Mouse (Mus musculus): Measurements from ENCODE around the gene Med20. TPM values are rescaled to one million over a fixed set of nuclear protein-coding genes. Genes with fewer than 3 reads are reported as not detected.
A peak's percentile ranks its signal among the peaks of the same experiment; 100 is the strongest.

Gene Med20
- polyA plus RNA-seq, 1 experiment from 2014 or later: 23.8 TPM

DNA sequence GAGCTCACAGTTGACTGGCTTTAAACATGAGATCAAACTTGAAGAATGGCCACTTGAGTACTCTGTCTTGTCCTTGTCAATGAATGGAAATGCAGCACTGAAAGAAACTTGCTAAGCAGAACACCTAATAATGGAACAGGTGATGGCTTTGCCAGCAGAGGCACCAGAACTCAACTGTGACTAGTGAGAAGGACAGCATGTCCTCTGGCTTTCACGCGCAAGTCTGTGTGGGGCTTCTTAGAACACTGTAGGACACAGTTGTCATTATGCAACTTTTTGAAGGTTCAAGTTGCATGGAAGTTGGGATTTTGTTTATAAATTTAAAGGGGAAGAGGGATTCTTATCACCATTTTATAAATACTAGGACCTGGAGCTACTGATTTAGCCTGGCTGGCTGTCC is 13.7 kb downstream of the Med20 start:
- no peak overlapping the region for H3K4me2 ChIP-seq (replicated peaks; ENCODE audit: low read depth)
- DNase-seq (ENCODE audit: low spot score): no peak
- peaks cover 22% of the 10 kb centered on the region for H3K36me3 ChIP-seq (ENCODE audit: control insufficient read depth, insufficient read depth, low read length)
- ATAC-seq (ENCODE audit: low FRiP score, low TSS enrichment): no peak
- no peak for TF ChIP-seq CTCF (IDR thresholded peaks at IDR 0.05; ENCODE audit: low read depth)
- TF ChIP-seq EP300 (optimal IDR thresholded peaks at IDR 0.05): no peak
- no peaks in the 10 kb centered on the region for H3K9me3 ChIP-seq (ENCODE audit: control insufficient read depth, low read length)
- no peaks in the 10 kb centered on the region for H3K27me3 ChIP-seq (ENCODE audit: control insufficient read depth, insufficient read depth, low read length)
- WGBS: 97% methylated on average over 2 of the region's 2 CpGs
- no peak overlapping the region for H3K27ac ChIP-seq (replicated peaks)
- no peak overlapping the region for H3K4me3 ChIP-seq (ENCODE audit: low read depth, low read length)
- no peak overlapping the region for H3K9ac ChIP-seq (ENCODE audit: low read length)
- no peaks in the 10 kb centered on the region for H3K4me1 ChIP-seq (replicated peaks; ENCODE audit: control insufficient read depth, insufficient read depth)

DNA sequence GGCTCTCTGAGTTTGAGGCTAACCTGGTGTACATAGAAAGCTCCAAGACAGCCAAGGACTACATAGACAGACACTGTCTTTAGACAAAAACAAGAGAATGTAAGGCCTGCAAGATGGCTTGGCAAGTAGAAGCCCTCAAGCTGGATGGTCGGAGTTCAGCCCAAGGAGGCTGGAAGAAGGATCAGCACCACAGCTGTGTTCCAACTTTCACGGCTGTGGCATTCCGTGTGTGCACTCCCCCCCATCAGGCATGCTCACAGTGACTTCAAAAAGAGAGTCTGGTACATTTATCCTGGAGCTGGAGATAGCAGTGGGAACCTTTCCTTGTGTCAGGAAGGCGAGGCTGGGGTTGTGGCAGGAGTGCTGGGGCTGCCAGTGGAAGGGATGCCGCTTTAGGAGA is 14.6 kb downstream of the Med20 start:
- H3K27me3 ChIP-seq (ENCODE audit: control insufficient read depth, insufficient read depth, low read length): no peaks in the 10 kb centered on the region
- H3K27ac ChIP-seq (replicated peaks): no peak overlapping the region
- WGBS: 81% methylated on average over 5 of the region's 5 CpGs
- H3K9me3 ChIP-seq (ENCODE audit: control insufficient read depth, low read length): no peaks in the 10 kb centered on the region
- TF ChIP-seq CTCF (IDR thresholded peaks at IDR 0.05; ENCODE audit: low read depth) (no peak), EP300 (optimal IDR thresholded peaks at IDR 0.05) (no peak)
- peaks cover 3% of the 10 kb centered on the region; the same call in 1 of the 2 replicates for H3K4me1 ChIP-seq (replicated peaks; ENCODE audit: control insufficient read depth, insufficient read depth)
- H3K4me3 ChIP-seq (ENCODE audit: low read depth, low read length): no peak overlapping the region
- no peak for DNase-seq (ENCODE audit: low spot score)
- no peak for ATAC-seq (ENCODE audit: low FRiP score, low TSS enrichment)
- H3K9ac ChIP-seq (ENCODE audit: low read length): no peak overlapping the region
- peaks cover 22% of the 10 kb centered on the region for H3K36me3 ChIP-seq (ENCODE audit: control insufficient read depth, insufficient read depth, low read length)
- H3K4me2 ChIP-seq (replicated peaks; ENCODE audit: low read depth): no peak overlapping the region

DNA sequence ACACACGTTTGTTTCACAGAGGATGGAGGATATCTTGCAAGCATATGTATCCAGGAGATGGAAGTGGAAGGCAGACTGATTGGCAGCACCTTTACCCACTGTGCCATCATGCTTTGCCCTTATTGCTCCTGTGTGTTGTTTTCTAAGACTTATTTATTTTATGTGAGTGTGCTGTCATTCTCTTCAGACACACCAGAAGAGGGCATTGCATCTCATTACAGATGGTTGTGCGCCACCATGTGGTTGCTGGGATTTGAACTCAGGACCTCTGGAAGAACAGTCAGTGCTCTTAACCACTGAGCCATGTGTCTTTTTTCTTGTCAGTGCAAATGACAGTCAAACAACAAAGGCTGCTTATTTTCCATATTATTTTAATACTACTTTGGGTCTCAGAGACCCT is 16.4 kb downstream of the Med20 start:
- no peaks in the 10 kb centered on the region for H3K9me3 ChIP-seq (ENCODE audit: control insufficient read depth, low read length)
- no peak overlapping the region; the same call in 1 of the 2 replicates for H3K27ac ChIP-seq (replicated peaks)
- H3K4me3 ChIP-seq (ENCODE audit: low read depth, low read length): no peak overlapping the region
- H3K9ac ChIP-seq (ENCODE audit: low read length): no peak overlapping the region
- H3K27me3 ChIP-seq (ENCODE audit: control insufficient read depth, insufficient read depth, low read length): no peaks in the 10 kb centered on the region
- no peak for TF ChIP-seq EP300 (optimal IDR thresholded peaks at IDR 0.05)
- peak; percentile 46 for TF ChIP-seq CTCF (IDR thresholded peaks at IDR 0.05; ENCODE audit: low read depth)
- no peak overlapping the region for H3K4me2 ChIP-seq (replicated peaks; ENCODE audit: low read depth)
- no peak for DNase-seq (ENCODE audit: low spot score)
- peaks cover 3% of the 10 kb centered on the region; the same call in 1 of the 2 replicates for H3K4me1 ChIP-seq (replicated peaks; ENCODE audit: control insufficient read depth, insufficient read depth)
- WGBS: 69% methylated on average over 2 of the region's 2 CpGs
- peaks cover 15% of the 10 kb centered on the region; the same call in 1 of the 2 replicates for H3K36me3 ChIP-seq (ENCODE audit: control insufficient read depth, insufficient read depth, low read length)
- no peak for ATAC-seq (ENCODE audit: low FRiP score, low TSS enrichment)

DNA sequence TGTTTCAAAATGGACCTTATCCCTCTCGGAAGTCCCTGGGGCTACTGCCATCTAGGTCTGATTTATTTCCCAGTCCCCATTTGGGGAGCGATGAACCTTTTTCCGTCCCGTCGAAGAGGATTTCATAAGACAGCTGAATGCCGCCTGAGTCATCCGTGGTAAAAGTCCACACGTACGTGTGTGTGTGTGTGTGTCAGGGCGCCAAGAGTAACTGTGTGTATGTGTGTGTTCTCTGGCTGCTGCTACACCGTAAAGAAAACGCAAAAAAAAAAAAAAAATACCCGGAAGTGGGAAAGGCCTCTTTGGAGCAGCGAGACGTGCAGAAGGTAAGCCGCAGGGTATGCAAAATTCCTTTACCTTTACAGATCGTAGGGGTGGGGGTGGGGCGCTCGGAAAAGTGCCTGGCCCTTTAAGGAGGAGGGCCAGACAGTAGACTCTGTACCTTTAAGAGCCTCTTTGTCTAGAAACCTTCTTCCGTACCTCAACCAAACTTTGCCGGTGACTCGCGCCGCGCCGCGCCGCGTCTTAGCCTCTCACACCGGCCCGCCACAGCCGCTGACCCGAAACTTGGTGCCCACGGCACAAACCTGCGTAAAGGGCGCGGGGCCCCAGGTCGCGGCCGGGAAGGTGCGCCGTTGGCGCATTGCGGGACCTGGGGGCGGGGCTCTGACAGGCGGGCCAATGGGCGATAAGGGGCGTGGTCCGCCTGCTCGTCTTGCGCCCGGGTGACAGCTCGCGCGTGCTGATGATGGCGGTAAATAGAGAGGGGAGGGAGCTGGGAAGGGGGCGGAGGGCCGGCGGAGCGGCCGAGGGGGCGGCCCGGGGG is 17.7 kb downstream of the Med20 start:
- TF ChIP-seq CTCF (IDR thresholded peaks at IDR 0.05; ENCODE audit: low read depth) (no peak), EP300 (optimal IDR thresholded peaks at IDR 0.05) (peak; percentile 34)
- Histone ChIP-seq H3K4me1 (replicated peaks; ENCODE audit: control insufficient read depth, insufficient read depth) (peaks cover 3% of the 10 kb centered on the region; the same call in 1 of the 2 replicates), H3K27me3 (ENCODE audit: control insufficient read depth, insufficient read depth, low read length) (no peaks in the 10 kb centered on the region), H3K36me3 (ENCODE audit: control insufficient read depth, insufficient read depth, low read length) (peaks cover 9% of the 10 kb centered on the region; the same call in 1 of the 2 replicates), H3K4me2 (replicated peaks; ENCODE audit: low read depth) (peak overlapping the region; percentile 98), H3K4me3 (ENCODE audit: low read depth, low read length) (peak overlapping the region; percentile 79), H3K9ac (ENCODE audit: low read length) (peak overlapping the region; percentile 68), H3K27ac (replicated peaks) (peak overlapping the region; percentile 93), H3K9me3 (ENCODE audit: control insufficient read depth, low read length) (no peaks in the 10 kb centered on the region)
- DNase-seq (ENCODE audit: low spot score): peak; percentile 97
- WGBS: under 1% methylated on average over 60 of the region's 63 CpGs
- peak; percentile 93 for ATAC-seq (ENCODE audit: low FRiP score, low TSS enrichment)

DNA sequence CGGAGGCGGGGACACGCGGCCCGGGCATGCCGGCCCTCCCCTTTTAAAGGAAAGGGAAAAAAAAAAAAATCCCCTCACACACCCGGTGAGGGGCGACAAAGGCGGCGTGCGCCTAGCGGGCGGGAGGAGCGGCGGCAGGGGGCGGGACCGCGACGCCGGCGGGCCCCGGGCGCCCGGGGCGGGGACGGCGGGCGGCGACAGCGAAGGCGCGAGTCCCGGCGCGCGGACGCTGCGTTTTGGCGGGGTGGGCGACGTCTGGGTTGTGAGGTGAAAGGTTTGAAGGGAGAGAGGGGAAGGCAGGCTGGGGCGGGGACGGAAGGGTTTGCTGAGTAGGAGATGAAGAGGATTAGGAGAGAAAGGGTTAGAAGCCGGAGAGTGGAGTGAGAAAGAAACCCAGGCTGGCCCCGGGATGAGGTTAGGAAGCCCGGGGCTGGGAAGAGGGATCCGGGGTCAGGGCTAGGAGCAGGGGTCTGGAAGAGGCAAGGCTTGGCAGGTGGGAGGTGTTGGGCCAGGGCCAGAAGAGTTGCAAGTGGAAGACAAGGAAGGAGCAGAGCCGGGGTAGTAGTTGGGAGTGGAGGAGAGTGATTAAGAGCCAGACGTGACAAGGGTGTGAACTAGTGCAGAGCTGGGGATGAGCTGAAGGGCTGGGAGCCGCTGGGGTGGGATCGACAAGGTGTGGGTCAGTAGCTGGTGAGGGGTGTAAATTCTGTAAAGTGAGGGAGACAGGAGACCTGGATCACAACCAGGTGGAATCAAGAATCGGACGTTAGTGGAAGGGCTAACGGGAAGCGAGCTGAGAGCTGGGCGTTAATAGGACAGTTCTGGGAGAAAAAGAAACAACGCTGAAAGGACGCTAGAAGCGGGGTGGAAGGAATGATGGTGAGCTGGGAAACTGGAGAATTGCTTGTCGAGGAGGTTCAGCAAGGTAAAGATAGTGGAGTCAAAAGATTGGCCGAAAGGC is 18.6 kb downstream of the Med20 start:
- Histone ChIP-seq H3K9ac (ENCODE audit: low read length) (peak overlapping the region; percentile 68), H3K36me3 (ENCODE audit: control insufficient read depth, insufficient read depth, low read length) (peaks cover 8% of the 10 kb centered on the region; the same call in 1 of the 2 replicates), H3K27me3 (ENCODE audit: control insufficient read depth, insufficient read depth, low read length) (no peaks in the 10 kb centered on the region), H3K4me2 (replicated peaks; ENCODE audit: low read depth) (peak overlapping the region; percentile 98), H3K4me3 (ENCODE audit: low read depth, low read length) (peak overlapping the region; percentile 79), H3K4me1 (replicated peaks; ENCODE audit: control insufficient read depth, insufficient read depth) (peaks cover 3% of the 10 kb centered on the region; the same call in 1 of the 2 replicates), H3K27ac (replicated peaks) (peak overlapping the region; percentile 93), H3K9me3 (ENCODE audit: control insufficient read depth, low read length) (no peaks in the 10 kb centered on the region)
- TF ChIP-seq EP300 (optimal IDR thresholded peaks at IDR 0.05): no peak
- peak; percentile 21; the same call in 1 of the 2 replicates for TF ChIP-seq CTCF (IDR thresholded peaks at IDR 0.05; ENCODE audit: low read depth)
- peak; percentile 39 for ATAC-seq (ENCODE audit: low FRiP score, low TSS enrichment)
- DNase-seq (ENCODE audit: low spot score): no peak
- under 1% methylated on average over 60 of the region's 61 CpGs for WGBS
